Mouse (Mus musculus) CH12.LX (cell line): Measurements from ENCODE around the gene Mrpl58. TPM values are rescaled to one million over a fixed set of nuclear protein-coding genes. Genes with fewer than 3 reads are reported as not detected.

ENCODE experiments used
- DNase-seq: peaks from one replicate; pipeline ENCODE4 v3.0.0-alpha.2; 2013; ENCODE audit errors: extremely low read depth
- H3K27ac ChIP-seq: 2 replicates; pipeline ENCODE4 v1.5.1; 2012; ENCODE audit warnings: low read depth, mild to moderate bottlenecking, control low read depth, moderate library complexity; ENCODE audit not compliant: insufficient read depth
- H3K27me3 ChIP-seq: replicated peaks from 2 replicates; pipeline ENCODE3; 2012; ENCODE audit warnings: inconsistent platforms
- H3K36me3 ChIP-seq, 2 experiments: replicated peaks in 1 of 2; 2 replicates each; pipeline versions ENCODE3 to v1.6.1; 2012; ENCODE audit warnings: inconsistent platforms in 1 of 2, low read length in 1 of 2, mild to moderate bottlenecking in 1 of 2, mixed read lengths in 1 of 2, moderate library complexity in 1 of 2; ENCODE audit not compliant: control insufficient read depth in 1 of 2, insufficient read depth in 1 of 2
- H3K4me1 ChIP-seq, 2 experiments: 2 replicates each; pipeline ENCODE4 v1.6.1; 2012; ENCODE audit warnings: inconsistent platforms in 1 of 2, moderate library complexity in 1 of 2; ENCODE audit not compliant: insufficient read depth in 2 of 2, control insufficient read depth in 1 of 2
- H3K4me2 ChIP-seq: 2 replicates; pipeline ENCODE4 v1.6.1; 2012; ENCODE audit warnings: low read depth, mild to moderate bottlenecking, control low read depth; ENCODE audit not compliant: poor library complexity, insufficient read depth, severe bottlenecking
- H3K4me3 ChIP-seq, 3 experiments: fragments of 150-350 bp in 1 of 3; sonication (generic) in 1 of 3; replicated peaks in 1 of 3; 2 replicates each; pipeline versions ENCODE3 to v1.5.1; 2011 to 2012; ENCODE audit warnings: low read depth in 2 of 3, low read length in 2 of 3, mild to moderate bottlenecking in 2 of 3, moderate library complexity in 2 of 3, control low read depth in 1 of 3, improper control_type of control experiment in 1 of 3, inconsistent platforms in 1 of 3, mixed read lengths in 1 of 3; ENCODE audit not compliant: poor library complexity in 1 of 3
- H3K79me2 ChIP-seq: replicated peaks from 2 replicates; pipeline ENCODE4 v1.6.1; 2012; ENCODE audit warnings: mild to moderate bottlenecking, moderate library complexity; ENCODE audit not compliant: control insufficient read depth, poor library complexity, insufficient read depth, severe bottlenecking; ENCODE audit errors: extremely low read depth
- H3K9ac ChIP-seq: 2 replicates; pipeline ENCODE4 v1.6.1; 2012; ENCODE audit warnings: low read depth, mild to moderate bottlenecking, control low read depth, moderate library complexity; ENCODE audit not compliant: insufficient read depth
- H3K9me3 ChIP-seq: replicated peaks from 2 replicates; pipeline ENCODE3; 2012; ENCODE audit warnings: low read length, inconsistent platforms, mixed read lengths
- BHLHE40 ChIP-seq: IDR thresholded peaks from 2 replicates; pipeline ENCODE4 v1.6.1; 2011; ENCODE audit warnings: mild to moderate bottlenecking, low read depth, low read length, improper control_type of control experiment
- CHD1 ChIP-seq: IDR thresholded peaks from 2 replicates; pipeline ENCODE4 v1.6.1; 2012; ENCODE audit warnings: low read depth, low read length, improper control_type of control experiment, inconsistent platforms
- CTCF ChIP-seq, 2 experiments: IDR thresholded peaks in 1 of 2; conservative IDR thresholded peaks in 1 of 2; 2 replicates each; pipeline ENCODE4 v1.5.1; 2011 to 2012; ENCODE audit warnings: low read depth in 2 of 2, low read length in 2 of 2, improper control_type of control experiment in 1 of 2, inconsistent platforms in 1 of 2, mild to moderate bottlenecking in 1 of 2, moderate library complexity in 1 of 2
- ELF1 ChIP-seq: IDR thresholded peaks from 2 replicates; pipeline ENCODE4 v1.6.1; 2014; ENCODE audit warnings: low read depth, mild to moderate bottlenecking, inconsistent platforms, low read length, improper control_type of control experiment
- EP300 ChIP-seq: IDR thresholded peaks from 2 replicates; pipeline ENCODE4 v1.6.1; 2011; ENCODE audit warnings: low read length, improper control_type of control experiment
- ETS1 ChIP-seq: conservative IDR thresholded peaks from 2 replicates; pipeline ENCODE4 v1.6.1; 2012; ENCODE audit warnings: low read depth, mild to moderate bottlenecking, inconsistent platforms, low read length, improper control_type of control experiment, moderate library complexity
- GABPA ChIP-seq: IDR thresholded peaks from 2 replicates; pipeline ENCODE4 v1.6.1; 2012; ENCODE audit warnings: low read depth, low read length, improper control_type of control experiment, inconsistent platforms; ENCODE audit not compliant: insufficient replicate concordance
- HCFC1 ChIP-seq: IDR thresholded peaks from 2 replicates; pipeline ENCODE4 v1.6.1; 2012; ENCODE audit warnings: low read depth, mild to moderate bottlenecking, inconsistent platforms, low read length, improper control_type of control experiment
- IRF4 ChIP-seq: IDR thresholded peaks from 2 replicates; pipeline ENCODE4 v1.6.1; 2014; ENCODE audit warnings: low read depth, mild to moderate bottlenecking, inconsistent platforms, low read length, improper control_type of control experiment
- JUN ChIP-seq: IDR thresholded peaks from 2 replicates; pipeline ENCODE4 v1.6.1; 2011; ENCODE audit warnings: low read depth, mild to moderate bottlenecking, low read length, improper control_type of control experiment, moderate library complexity; ENCODE audit not compliant: insufficient read depth
- JUND ChIP-seq: conservative IDR thresholded peaks from 2 replicates; pipeline ENCODE4 v1.6.1; 2011; ENCODE audit warnings: low read depth, low read length, improper control_type of control experiment
- MAX ChIP-seq: IDR thresholded peaks from 2 replicates; pipeline ENCODE4 v1.6.1; 2011; ENCODE audit warnings: low read length, improper control_type of control experiment
- MXI1 ChIP-seq: IDR thresholded peaks from 2 replicates; pipeline ENCODE4 v1.6.1; 2011; ENCODE audit warnings: mild to moderate bottlenecking, low read depth, low read length, improper control_type of control experiment
- MYC ChIP-seq: IDR thresholded peaks from 2 replicates; pipeline ENCODE4 v1.6.1; 2011; ENCODE audit warnings: low read depth, mild to moderate bottlenecking, improper control_type of control experiment, low read length
- NELFE ChIP-seq: IDR thresholded peaks from 2 replicates; pipeline ENCODE4 v1.6.1; 2011; ENCODE audit warnings: low read depth, low read length, improper control_type of control experiment
- NRF1 ChIP-seq: IDR thresholded peaks from 2 replicates; pipeline ENCODE4 v1.6.1; 2014; ENCODE audit warnings: low read depth, mild to moderate bottlenecking, inconsistent platforms, low read length, improper control_type of control experiment, moderate library complexity
- PAX5 ChIP-seq: IDR thresholded peaks from 2 replicates; pipeline ENCODE4 v1.6.1; 2012; ENCODE audit warnings: low read length, inconsistent platforms, mixed read lengths
- POLR2AphosphoS2 ChIP-seq: IDR thresholded peaks from 2 replicates; pipeline ENCODE4 v1.6.1; 2011; ENCODE audit warnings: low read depth, low read length, improper control_type of control experiment
- RAD21 ChIP-seq: IDR thresholded peaks from 2 replicates; pipeline ENCODE4 v1.6.1; 2011; ENCODE audit warnings: low read depth, mild to moderate bottlenecking, low read length, improper control_type of control experiment, moderate library complexity
- RCOR1 ChIP-seq: conservative IDR thresholded peaks from 2 replicates; pipeline ENCODE4 v1.6.1; 2012; ENCODE audit warnings: low read depth, mild to moderate bottlenecking, inconsistent platforms, low read length, improper control_type of control experiment
- SIN3A ChIP-seq: IDR thresholded peaks from 2 replicates; pipeline ENCODE4 v1.6.1; 2012; ENCODE audit warnings: low read length, improper control_type of control experiment, inconsistent platforms
- SMC3 ChIP-seq: IDR thresholded peaks from 2 replicates; pipeline ENCODE4 v1.6.1; 2011; ENCODE audit warnings: low read depth, low read length, improper control_type of control experiment
- TBP ChIP-seq: conservative IDR thresholded peaks from 2 replicates; pipeline ENCODE4 v1.6.1; 2011; ENCODE audit warnings: low read depth, low read length, improper control_type of control experiment
- TCF12 ChIP-seq: IDR thresholded peaks from 2 replicates; pipeline ENCODE4 v1.6.1; 2014; ENCODE audit warnings: low read depth, mild to moderate bottlenecking, inconsistent platforms, low read length, improper control_type of control experiment
- USF1 ChIP-seq: IDR thresholded peaks from 2 replicates; pipeline ENCODE4 v1.6.1; 2014; ENCODE audit warnings: low read depth, mild to moderate bottlenecking, inconsistent platforms, low read length, improper control_type of control experiment
- ZC3H11A ChIP-seq: IDR thresholded peaks from 2 replicates; pipeline ENCODE4 v1.6.1; 2012; ENCODE audit warnings: low read depth, mild to moderate bottlenecking, inconsistent platforms, low read length, improper control_type of control experiment
- ZKSCAN1 ChIP-seq: IDR thresholded peaks from 2 replicates; pipeline ENCODE4 v1.6.1; 2012; ENCODE audit warnings: low read depth, inconsistent platforms, low read length, improper control_type of control experiment, borderline replicate concordance
- ZMIZ1 ChIP-seq: IDR thresholded peaks from 2 replicates; pipeline ENCODE4 v1.6.1; 2012; ENCODE audit warnings: low read depth, mild to moderate bottlenecking, inconsistent platforms, low read length, improper control_type of control experiment
- dilution Hi-C: fragments of 300-500 bp; cut with MboI; formaldehyde crosslinking; loops from 2 replicates; pipeline ENCODE4 v1.14.3; 2020; ENCODE audit warnings: low sequenced_read_pairs; ENCODE audit not compliant: extremely low pct_unique_long_range_greater_than_20kb, extremely low pct_ligation_motif_present
- in situ Hi-C: fragments of 300-500 bp; cut with MboI; formaldehyde crosslinking; loops from 3 replicates; pipeline ENCODE4 v1.14.3; 2019; ENCODE audit warnings: low sequenced_read_pairs, low pct_ligation_motif_present, low pct_unique_long_range_greater_than_20kb, mixed read lengths
- polyA plus RNA-seq: library from polyadenylated mRNA; unstranded; fragments of >175 nt; gene quantifications from 2 replicates; pipeline ENCODE4 v1.2.1, GENCODE M21; 2012; ENCODE audit warnings: low read depth; ENCODE audit not compliant: insufficient read length
- total RNA-seq, 2 experiments: library from RNA; depleted of rRNA; stranded (reverse); fragments of 300-350 nt in 1 of 2; fragments of >200 nt in 1 of 2; gene quantifications; 2 replicates each; pipeline ENCODE4 v1.2.3; 2012 to 2014

Gene Mrpl58
- total and polyA plus RNA-seq, 3 experiments = 113 to 161 (median 157) TPM

DNA sequence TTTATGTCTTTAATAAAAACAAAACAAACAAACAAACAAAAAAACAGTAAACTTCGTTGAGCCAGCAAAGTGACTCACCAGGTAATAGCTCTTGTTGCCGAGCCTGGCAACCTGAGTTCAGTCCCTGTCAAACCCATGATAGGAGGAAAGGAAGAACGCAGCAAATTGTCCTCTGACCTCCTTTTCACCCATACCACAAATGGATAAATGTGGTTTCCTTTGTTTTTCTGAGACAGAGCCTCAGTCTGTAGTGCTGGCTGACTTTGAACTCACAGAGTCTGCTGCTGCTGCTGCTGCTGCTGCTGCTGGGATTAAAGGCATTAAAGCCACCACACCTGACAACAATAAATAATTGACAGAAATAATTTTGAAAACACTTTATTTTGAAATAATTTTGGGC, 19.5 kb downstream of the Mrpl58 start:
- H3K4me3 ChIP-seq = no peak overlapping the region
- dilution Hi-C loops = no loop called here
- no peaks in the 10 kb centered on the region for H3K27me3 ChIP-seq
- H3K27ac ChIP-seq = no peak overlapping the region
- H3K9ac ChIP-seq = no peak overlapping the region
- no peaks in the 10 kb centered on the region for H3K9me3 ChIP-seq
- H3K4me2 ChIP-seq = no peak overlapping the region
- DNase-seq = no peak
- H3K36me3 ChIP-seq = peaks cover 3 to 54% of the 10 kb centered on the region in 2 experiments
- in situ Hi-C loops = no loop called here
- peaks cover 16% of the 10 kb centered on the region for H3K79me2 ChIP-seq
- TF ChIP-seq RCOR1 (no peak), ZKSCAN1 (no peak), BHLHE40 (no peak), TCF12 (no peak), CTCF (conservative IDR thresholded peaks at IDR 0.05 in 1 of 2, IDR thresholded peaks at IDR 0.05 in 1 of 2; ENCODE audit: low read depth in 2 of 2, low read length in 2 of 2) (no peak), USF1 (no peak), RAD21 (no peak), HCFC1 (no peak), GABPA (no peak), CHD1 (no peak), ZC3H11A (no peak), MXI1 (no peak), POLR2AphosphoS2 (no peak), PAX5 (no peak), NELFE (no peak), NRF1 (no peak), MAX (no peak), MYC (no peak), SMC3 (no peak), ELF1 (no peak)
- peaks cover 5 to 36% of the 10 kb centered on the region in 2 experiments for H3K4me1 ChIP-seq

DNA sequence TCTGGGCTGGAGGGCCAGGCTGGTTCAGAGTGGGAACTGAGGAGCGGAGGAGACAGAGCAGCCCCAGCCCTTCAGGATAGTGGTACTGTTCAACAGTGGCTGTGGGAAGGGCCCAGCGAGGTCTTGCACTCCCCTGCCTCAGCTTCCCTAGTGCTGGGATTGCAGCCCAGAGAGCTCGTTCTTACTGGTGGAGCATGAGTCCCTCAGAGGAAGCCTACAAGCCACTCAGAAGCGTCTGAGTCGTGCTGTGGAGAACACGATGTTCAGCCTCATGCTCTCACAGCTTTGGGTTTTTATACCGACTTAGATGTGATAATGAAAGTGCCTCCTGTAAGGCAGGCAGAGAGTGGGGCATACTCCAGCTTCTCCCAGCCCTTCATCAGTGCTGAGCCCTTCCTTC, 21.1 kb downstream of the Mrpl58 start:
- Histone ChIP-seq H3K27ac (no peak overlapping the region), H3K4me2 (no peak overlapping the region)

More for the DNA sequence above, 21.1 kb downstream of the Mrpl58 start:
- no peak overlapping the region for H3K9ac ChIP-seq
- H3K4me1 ChIP-seq = peaks cover 5 to 28% of the 10 kb centered on the region in 2 experiments
- dilution Hi-C loops = no loop called here
- in situ Hi-C loops = no loop called here
- H3K36me3 ChIP-seq = peaks cover 14 to 67% of the 10 kb centered on the region in 2 experiments
- H3K27me3 ChIP-seq = no peaks in the 10 kb centered on the region
- DNase-seq = no peak
- no peak for TF ChIP-seq JUN
- no peak for TF ChIP-seq ZMIZ1
- no peak for TF ChIP-seq SMC3
- no peak for TF ChIP-seq ZKSCAN1
- no peak for TF ChIP-seq TBP
- no peak for TF ChIP-seq ZC3H11A
- TF ChIP-seq CHD1 = no peak
- TF ChIP-seq BHLHE40 = no peak
- no peak for TF ChIP-seq IRF4
- TF ChIP-seq PAX5 = no peak
- no peak for TF ChIP-seq ETS1
- no peak for TF ChIP-seq SIN3A
- no peak for TF ChIP-seq JUND
- no peak for TF ChIP-seq EP300
- TF ChIP-seq TCF12 = no peak
- H3K79me2 ChIP-seq = no peaks in the 10 kb centered on the region
- H3K9me3 ChIP-seq = no peaks in the 10 kb centered on the region
- no peak overlapping the region for H3K4me3 ChIP-seq
